Mouse (Mus musculus) small intestine, adult 2 months (tissue): ENCODE data around the gene U2surp. TPM values are rescaled to one million over a fixed set of nuclear protein-coding genes. Genes with fewer than 3 reads are reported as not detected.

ENCODE experiments used
- H3K27ac ChIP-seq: fragments of 200-500 bp; 2 replicates; pipeline ENCODE4 v1.5.1; 2012; ENCODE audit warnings: low read depth, low read length, control low read depth, inconsistent platforms; ENCODE audit not compliant: insufficient read depth
- H3K27me3 ChIP-seq: fragments of 200-500 bp; 2 replicates; pipeline ENCODE4 v1.6.1; 2012; ENCODE audit warnings: mild to moderate bottlenecking, moderate library complexity, low read length, inconsistent platforms; ENCODE audit not compliant: control insufficient read depth, insufficient read depth
- H3K36me3 ChIP-seq: fragments of 200-500 bp; 2 replicates; pipeline ENCODE4 v1.6.1; 2012; ENCODE audit warnings: mild to moderate bottlenecking, low read length, control low read depth, inconsistent platforms; ENCODE audit not compliant: control insufficient read depth, insufficient read depth
- H3K4me1 ChIP-seq: fragments of 200-500 bp; 2 replicates; pipeline ENCODE4 v1.6.1; 2012; ENCODE audit warnings: low read length, inconsistent platforms, mixed read lengths; ENCODE audit not compliant: control insufficient read depth, insufficient read depth, insufficient read length
- H3K4me3 ChIP-seq: fragments of 200-500 bp; 2 replicates; pipeline ENCODE4 v1.5.1; 2012; ENCODE audit warnings: low read depth, mild to moderate bottlenecking, control low read depth, inconsistent platforms, low read length, moderate library complexity
- CTCF ChIP-seq: fragments of 200-500 bp; IDR thresholded peaks from 2 replicates; pipeline ENCODE4 v1.5.1; 2012; ENCODE audit warnings: low read depth, mild to moderate bottlenecking, control low read depth, inconsistent platforms, low read length, moderate library complexity, mixed read lengths; ENCODE audit not compliant: insufficient replicate concordance, insufficient read length; ENCODE audit errors: extremely low read depth
- POLR2A ChIP-seq: fragments of 200-500 bp; IDR thresholded peaks from 2 replicates; pipeline ENCODE4 v1.6.1; 2012; ENCODE audit warnings: low read depth, mild to moderate bottlenecking, control low read depth, inconsistent platforms, low read length, moderate library complexity
- WGBS: fragments of 180-500 bp; shearing (Covaris S2); methylation state at CpG from one replicate; pipeline ENCODE4 v1.1.7; 2018; 5-methylcytosine and 5-hydroxymethylcytosine counted together
- polyA plus RNA-seq: library from polyadenylated mRNA; depleted of rRNA; stranded (reverse); fragments of >200 nt; gene quantifications from 2 replicates; pipeline ENCODE4 v1.2.3, GENCODE M21; 2012; rRNA removed

U2surp gene
- 0.42 and 0.67 TPM in 2 replicates for polyA plus RNA-seq

DNA sequence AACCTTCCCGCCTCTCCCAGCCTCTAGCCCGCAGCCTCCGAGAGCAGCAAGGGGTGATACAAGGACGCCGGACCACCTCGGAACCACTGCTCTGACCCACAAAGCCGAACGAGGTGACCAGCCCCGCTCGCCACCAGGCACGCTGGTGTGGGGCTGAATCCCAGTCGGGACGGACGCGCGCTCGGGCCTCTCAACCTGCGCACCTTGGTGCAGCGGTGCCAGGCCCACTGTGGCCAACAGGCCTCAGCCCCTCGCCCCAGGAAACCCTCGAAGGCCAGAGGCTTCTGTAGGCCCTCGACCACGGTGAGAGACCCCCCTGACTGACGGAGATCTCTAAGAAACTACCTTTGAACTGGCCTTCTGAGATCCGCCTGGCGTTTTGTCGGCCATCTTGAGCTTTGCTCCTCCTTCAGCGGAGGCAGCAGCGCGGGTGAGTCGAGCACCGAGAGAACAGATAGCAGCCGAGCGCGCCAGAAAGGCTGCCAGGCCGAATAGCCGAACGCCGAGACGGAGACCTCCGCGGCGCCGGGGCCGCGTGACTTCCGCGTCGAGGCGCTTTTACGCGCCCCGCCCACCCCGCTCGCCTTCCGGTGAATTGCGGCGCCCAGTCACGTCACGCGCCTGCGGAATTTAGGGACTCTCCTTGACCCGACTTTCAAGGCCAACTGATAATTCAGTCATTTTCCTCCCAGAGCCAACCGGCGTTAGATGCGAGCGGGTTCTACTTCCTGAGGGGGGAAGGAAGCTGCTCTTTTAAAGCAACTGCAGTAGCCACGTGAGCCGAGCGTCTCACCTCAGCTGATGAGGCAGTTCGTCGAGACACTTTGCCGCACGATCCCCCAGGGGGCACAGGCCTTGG is at the start of gene U2surp:
Gene U2surp, minus strand, starts transcription at position 525 of the 859 bp plus-strand sequence.
- no peaks in the 10 kb centered on the region for H3K27me3 ChIP-seq
- under 1% methylated on average over 74 of the region's 74 CpGs for WGBS
- peak within 1 kb of the TSS; percentile 96 for H3K4me3 ChIP-seq
- H3K36me3 ChIP-seq, result no peaks in the 10 kb centered on the region
- H3K27ac ChIP-seq, result peak within 1 kb of the TSS; percentile 91
- 0 out of 2 replicates have a peak, but pooled peaks have one; percentile 7 for TF ChIP-seq CTCF
- TF ChIP-seq POLR2A, result peak; percentile 51
- H3K4me1 ChIP-seq, result peaks cover 8% of the 10 kb centered on the region; the same call in 1 of the 2 replicates

- Histone ChIP-seq H3K4me3 (peak overlapping the region; percentile 55), H3K27me3 (peaks cover 37% of the 10 kb centered on the region), H3K4me1 (peaks cover 12% of the 10 kb centered on the region), H3K36me3 (no peaks in the 10 kb centered on the region), H3K27ac (no peak overlapping the region)
- WGBS, result 16% methylated on average over 78 of the region's 78 CpGs
- TF ChIP-seq POLR2A (no peak), CTCF (no peak)
These were observed 48.3 kb upstream of the U2surp start for GRCm38 (mm10) chr9:95559936-95560735.

GRCm38 (mm10) chr9:95559059-95559935 is 47.5 kb upstream of the U2surp start, which contains the start of gene Paqr9:
Gene Paqr9 (plus strand): TSS chr9:95559657.
- no peaks in the 10 kb centered on the region for H3K36me3 ChIP-seq
- H3K4me1 ChIP-seq, result peaks cover 12% of the 10 kb centered on the region
- H3K27me3 ChIP-seq, result peaks cover 37% of the 10 kb centered on the region
- WGBS, result 4% methylated on average over 117 of the region's 118 CpGs
- H3K27ac ChIP-seq, result no peak within 1 kb of the TSS
- TF ChIP-seq POLR2A (no peak), CTCF (no peak)
- H3K4me3 ChIP-seq, result peak within 1 kb of the TSS; percentile 55

- H3K4me1 ChIP-seq, result peaks cover 12% of the 10 kb centered on the region
- no peak overlapping the region for H3K27ac ChIP-seq
- no peaks in the 10 kb centered on the region for H3K36me3 ChIP-seq
- H3K4me3 ChIP-seq, result no peak overlapping the region
- 15% methylated on average over 11 of the region's 11 CpGs for WGBS
- TF ChIP-seq POLR2A, result no peak
- TF ChIP-seq CTCF, result no peak
- peaks cover 37% of the 10 kb centered on the region for H3K27me3 ChIP-seq
These were observed 46.9 kb upstream of the U2surp start for GRCm38 (mm10) chr9:95558726-95559058.

- TF ChIP-seq CTCF (no peak), POLR2A (no peak)
- Histone ChIP-seq H3K4me1 (peaks cover 12% of the 10 kb centered on the region), H3K4me3 (no peak overlapping the region), H3K36me3 (no peaks in the 10 kb centered on the region), H3K27me3 (peaks cover 34% of the 10 kb centered on the region), H3K27ac (no peak overlapping the region)
- WGBS, result 50% methylated on average over 6 of the region's 6 CpGs
These were observed 45.9 kb upstream of the U2surp start for GRCm38 (mm10) chr9:95557722-95558121.

- peaks cover 12% of the 10 kb centered on the region for H3K4me1 ChIP-seq
- TF ChIP-seq POLR2A (no peak), CTCF (no peak)
- H3K27ac ChIP-seq, result no peak overlapping the region
- H3K27me3 ChIP-seq, result peaks cover 31% of the 10 kb centered on the region
- 86% methylated on average over 4 of the region's 4 CpGs for WGBS
- no peaks in the 10 kb centered on the region for H3K36me3 ChIP-seq
- no peak overlapping the region for H3K4me3 ChIP-seq
These were observed 44.3 kb upstream of the U2surp start for GRCm38 (mm10) chr9:95556067-95556512.
